Mouse (Mus musculus) cortical plate, adult 2 months (tissue): ENCODE measurements at regions not wholly inside any gene's neighbourhood (a gene's known extent, or its start where the extent isn't known, plus 50 kb on each side); places are given as distances from the start of the nearest gene placed in this dataset.
"Not testable (repeated sequence)": the region's sequence is repeated elsewhere in the genome, so short reads cannot be mapped to it uniquely, and the experiment has no call there.

ENCODE experiments used
- H3K27ac ChIP-seq: fragments of 200-500 bp; 2 replicates; pipeline ENCODE4 v1.5.1; 2012; ENCODE audit warnings: low read length, control low read depth, inconsistent platforms; ENCODE audit not compliant: insufficient read depth
- H3K4me1 ChIP-seq: fragments of 200-500 bp; 2 replicates; pipeline ENCODE4 v1.6.1; 2011; ENCODE audit warnings: low read length; ENCODE audit not compliant: control insufficient read depth, insufficient read depth
- H3K4me3 ChIP-seq: fragments of 200-500 bp; 2 replicates; pipeline ENCODE4 v1.5.1; 2011; ENCODE audit warnings: mild to moderate bottlenecking, low read length, control low read depth; ENCODE audit not compliant: insufficient read depth
- CTCF ChIP-seq: fragments of 200-500 bp; IDR thresholded peaks from 2 replicates; pipeline ENCODE4 v1.5.1; 2011; ENCODE audit warnings: mild to moderate bottlenecking, control low read depth, low read length; ENCODE audit not compliant: insufficient read depth; ENCODE audit errors: extremely low read depth
- POLR2A ChIP-seq: fragments of 200-500 bp; IDR thresholded peaks from 2 replicates; pipeline ENCODE4 v1.6.1; 2011; ENCODE audit warnings: mild to moderate bottlenecking, low read length, control low read depth; ENCODE audit not compliant: insufficient read depth; ENCODE audit errors: extremely low read depth

GRCm38 (mm10) chr13:72219329-72219728 is 255.8 kb upstream of the Irx1 start:
- TF ChIP-seq CTCF = no peak
- no peak for TF ChIP-seq POLR2A
- no peak overlapping the region for H3K4me3 ChIP-seq
- no peaks in the 10 kb centered on the region for H3K4me1 ChIP-seq
- no peak overlapping the region for H3K27ac ChIP-seq

DNA sequence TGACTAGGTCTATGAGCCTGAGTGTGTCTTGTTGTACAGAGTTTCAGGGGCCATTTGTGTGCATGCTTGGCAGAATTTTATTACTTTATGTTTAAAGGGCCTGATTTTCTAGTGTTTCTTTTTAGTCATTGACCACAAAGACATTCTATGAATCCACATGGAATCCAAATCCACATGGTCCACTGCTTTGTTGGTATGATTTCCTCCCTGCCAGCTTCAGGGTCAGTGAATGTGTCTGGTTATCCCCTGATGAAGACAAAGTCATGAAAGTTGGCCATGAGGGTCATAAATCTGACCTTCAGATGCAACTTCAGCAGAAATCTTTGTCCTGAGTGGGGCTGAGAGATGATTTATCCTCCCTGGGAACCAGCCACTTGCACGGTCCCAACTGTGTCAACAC is 263.6 kb upstream of the Irx1 start:
- TF ChIP-seq CTCF (no peak), POLR2A (no peak)
- Histone ChIP-seq H3K4me1 (no peaks in the 10 kb centered on the region), H3K27ac (no peak overlapping the region), H3K4me3 (no peak overlapping the region)

GRCm38 (mm10) chr13:72231032-72231591 is 267.6 kb upstream of the Irx1 start:
- no peak for TF ChIP-seq CTCF
- no peak for TF ChIP-seq POLR2A
- Histone ChIP-seq H3K27ac (no peak overlapping the region), H3K4me3 (no peak overlapping the region), H3K4me1 (no peaks in the 10 kb centered on the region)

GRCm38 (mm10) chr13:72232080-72232479 is 268.6 kb upstream of the Irx1 start:
- TF ChIP-seq POLR2A = no peak
- TF ChIP-seq CTCF = no peak
- Histone ChIP-seq H3K4me1 (no peaks in the 10 kb centered on the region), H3K27ac (no peak overlapping the region), H3K4me3 (no peak overlapping the region)

DNA sequence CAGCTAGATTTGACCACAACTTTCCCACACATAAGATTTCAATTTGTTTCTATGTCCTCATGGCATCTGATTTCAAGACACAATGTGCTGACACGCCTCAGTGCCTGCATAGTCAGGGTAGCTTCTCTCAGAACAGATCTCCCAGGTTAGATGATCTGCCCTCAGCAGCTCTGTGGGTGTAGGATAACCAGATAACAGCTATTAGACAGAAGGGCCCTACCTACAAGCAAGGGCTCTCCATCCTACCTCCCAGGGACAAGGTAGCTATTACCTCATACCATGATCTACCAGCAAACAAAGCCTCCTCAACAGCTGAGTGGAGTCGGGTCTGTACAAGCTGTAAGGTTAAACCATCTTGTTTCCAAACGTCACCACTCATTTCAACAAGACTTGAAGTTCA is 278.4 kb upstream of the Irx1 start:
- H3K27ac ChIP-seq = no peak overlapping the region
- no peak for TF ChIP-seq CTCF
- TF ChIP-seq POLR2A = no peak

GRCm38 (mm10) chr13:72250419-72250818 is 286.9 kb upstream of the Irx1 start:
- Histone ChIP-seq H3K4me3 (no peak overlapping the region), H3K4me1 (no peaks in the 10 kb centered on the region)
- TF ChIP-seq POLR2A = no peak
- no peak for TF ChIP-seq CTCF

More for the DNA sequence above, 278.4 kb upstream of the Irx1 start:
- no peaks in the 10 kb centered on the region for H3K4me1 ChIP-seq
- no peak overlapping the region for H3K4me3 ChIP-seq

DNA sequence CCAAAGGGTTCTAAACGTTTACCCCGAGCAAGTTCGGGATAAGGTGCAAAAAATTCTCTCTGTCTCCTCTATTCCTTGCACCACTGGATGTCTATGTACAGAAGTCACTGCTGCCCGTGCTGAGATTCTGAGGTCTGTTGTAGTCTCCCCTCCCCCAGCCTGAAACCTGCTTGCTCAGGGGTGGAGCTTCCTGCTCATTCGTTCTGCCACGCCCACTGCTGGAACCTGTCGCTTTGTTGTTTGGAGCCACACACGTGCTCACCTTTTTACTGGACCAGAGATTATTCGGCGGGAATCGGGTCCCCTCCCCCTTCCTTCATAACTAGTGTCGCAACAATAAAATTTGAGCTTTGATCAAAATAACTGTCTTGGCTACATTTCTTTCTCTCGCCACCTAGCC is 289.7 kb upstream of the Irx1 start:
- not testable (repeated sequence) for H3K27ac ChIP-seq, H3K4me3 ChIP-seq, H3K4me1 ChIP-seq

More at GRCm38 (mm10) chr13:72250419-72250818, 286.9 kb upstream of the Irx1 start:
- no peak overlapping the region for H3K27ac ChIP-seq

DNA sequence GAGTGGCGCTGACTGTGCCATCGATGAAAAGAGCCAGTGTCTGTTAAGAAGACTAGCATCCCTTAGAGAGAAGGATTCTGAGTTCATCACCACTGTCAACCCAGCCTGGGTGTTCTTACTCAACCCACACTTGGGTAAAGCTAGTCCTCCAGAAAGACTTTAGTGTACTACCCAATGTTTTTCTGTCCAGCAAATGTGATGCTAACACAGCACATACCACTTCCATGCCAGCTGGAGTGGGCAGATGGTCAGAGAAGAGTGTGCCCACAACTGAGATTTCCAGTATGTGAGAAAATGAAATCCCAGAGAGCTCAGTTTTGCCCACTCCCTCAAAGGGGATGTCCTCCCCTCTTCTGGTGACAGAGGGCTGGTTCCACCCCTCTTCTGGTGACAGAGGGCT is 295.3 kb upstream of the Irx1 start:
- Histone ChIP-seq H3K27ac (no peak overlapping the region), H3K4me1 (no peaks in the 10 kb centered on the region; the same call in 1 of the 2 replicates), H3K4me3 (no peak overlapping the region)
- TF ChIP-seq POLR2A = no peak
- no peak for TF ChIP-seq CTCF

- H3K4me1 ChIP-seq = no peaks in the 10 kb centered on the region
- no peak overlapping the region for H3K4me3 ChIP-seq
- TF ChIP-seq POLR2A = no peak
- TF ChIP-seq CTCF = no peak
- H3K27ac ChIP-seq = no peak overlapping the region
Observed at GRCm38 (mm10) chr13:72264416-72264815, 300.9 kb upstream of the Irx1 start.

- Histone ChIP-seq H3K4me3 (no peak overlapping the region), H3K27ac (no peak overlapping the region), H3K4me1 (no peaks in the 10 kb centered on the region)
- TF ChIP-seq POLR2A (no peak), CTCF (no peak)
Observed at GRCm38 (mm10) chr13:72265116-72265515, 301.6 kb upstream of the Irx1 start.

- Histone ChIP-seq H3K4me1 (no peaks in the 10 kb centered on the region), H3K4me3 (no peak overlapping the region), H3K27ac (no peak overlapping the region)
- TF ChIP-seq CTCF (no peak), POLR2A (no peak)
Observed at GRCm38 (mm10) chr13:72265650-72266049, 302.1 kb upstream of the Irx1 start.
